Mouse (Mus musculus) right cerebral cortex, postnatal 36 days (tissue): ENCODE measurements around the gene Pcolce.
"Not testable (repeated sequence)": the region's sequence is repeated elsewhere in the genome, so short reads cannot be mapped to it uniquely, and the experiment has no call there.

Source experiments
- DNase-seq, 2 experiments: peaks; one replicate each; pipeline ENCODE4 v3.0.0; 2022; ENCODE audit warnings: low spot score in 2 of 2, mixed read lengths in 1 of 2

Pcolce gene

GRCm38 (mm10) chr5:137629306-137629721, 15.7 kb upstream of the Pcolce start:
- DNase-seq = no peak

DNA sequence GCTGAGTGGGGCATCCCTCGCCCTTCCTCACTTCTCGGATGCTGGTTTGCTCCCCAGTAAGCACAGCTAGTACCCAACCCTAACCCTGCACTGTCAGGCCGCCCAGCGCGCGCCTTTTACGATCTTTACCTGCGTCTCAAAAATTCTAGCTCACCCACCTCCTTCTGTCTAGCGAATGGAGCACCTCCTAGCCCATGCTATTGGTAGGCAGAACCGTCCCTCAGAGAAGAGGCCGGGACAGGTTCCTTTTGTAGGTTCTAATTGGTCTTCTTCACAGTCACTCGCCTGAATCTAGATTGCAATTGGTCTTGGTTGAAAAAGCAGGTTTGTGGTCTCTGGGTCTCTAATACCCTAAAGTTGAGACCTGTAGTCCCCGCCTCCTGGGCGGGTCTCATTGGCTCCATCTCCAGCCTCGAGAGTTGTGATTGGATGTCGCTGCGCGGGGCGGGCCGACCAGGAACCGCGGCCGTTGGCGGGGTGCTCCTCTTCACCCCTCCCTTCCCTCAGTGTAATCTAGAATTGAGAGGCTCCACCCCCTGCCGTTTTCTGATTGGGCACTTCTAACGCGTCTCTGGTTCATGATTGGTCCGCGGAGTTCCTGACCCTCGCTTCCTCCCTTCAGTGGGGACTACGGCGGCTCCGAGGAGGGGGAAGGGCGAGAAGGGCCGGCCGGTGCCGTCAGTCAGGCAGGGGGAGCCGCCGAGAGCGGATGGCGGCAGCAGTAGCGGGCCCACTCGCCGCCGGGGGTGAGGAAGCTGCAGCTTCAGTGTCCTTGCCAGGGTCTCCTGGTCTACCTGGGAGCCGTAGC, 15.1 kb upstream of the Pcolce start, which contains the start of the genes Fbxo24, Lrch4 and Gm20605:
Gene Fbxo24, minus strand, starts transcription at position 505 of the 808 bp plus-strand sequence.
Gene Lrch4, plus strand, starts transcription at position 624 of the 808 bp plus-strand sequence.
Gene Gm20605, plus strand, starts transcription at position 678 of the 808 bp plus-strand sequence.
- peak; percentile 100 for DNase-seq

- no peak for DNase-seq
Observed at GRCm38 (mm10) chr5:137627991-137628390, 14.4 kb upstream of the Pcolce start.

GRCm38 (mm10) chr5:137623937-137624530, 10.4 kb upstream of the Pcolce start:
- no peak for DNase-seq

- no peak for DNase-seq
Observed at GRCm38 (mm10) chr5:137615347-137615746, 1.8 kb upstream of the Pcolce start.

DNA sequence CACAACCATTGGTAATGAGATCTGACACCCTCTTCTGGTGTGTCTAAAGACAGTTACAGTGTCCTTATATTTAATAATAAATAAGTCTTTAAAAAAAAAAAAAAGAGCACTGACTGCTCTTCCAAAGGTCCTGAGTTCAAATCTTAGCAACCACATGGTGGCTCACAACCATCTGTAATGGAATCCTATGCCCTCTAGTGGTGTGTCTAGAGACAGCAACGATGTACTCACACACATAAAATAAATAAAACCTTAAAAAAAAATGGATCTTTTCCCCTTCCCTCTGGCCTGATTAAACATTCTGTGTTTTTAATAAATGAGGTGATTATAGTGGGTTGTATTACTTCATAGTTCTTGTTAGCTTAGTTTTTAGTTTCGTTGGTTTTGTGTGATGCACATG, 1.3 kb upstream of the Pcolce start:
- not testable (repeated sequence) for DNase-seq

DNA sequence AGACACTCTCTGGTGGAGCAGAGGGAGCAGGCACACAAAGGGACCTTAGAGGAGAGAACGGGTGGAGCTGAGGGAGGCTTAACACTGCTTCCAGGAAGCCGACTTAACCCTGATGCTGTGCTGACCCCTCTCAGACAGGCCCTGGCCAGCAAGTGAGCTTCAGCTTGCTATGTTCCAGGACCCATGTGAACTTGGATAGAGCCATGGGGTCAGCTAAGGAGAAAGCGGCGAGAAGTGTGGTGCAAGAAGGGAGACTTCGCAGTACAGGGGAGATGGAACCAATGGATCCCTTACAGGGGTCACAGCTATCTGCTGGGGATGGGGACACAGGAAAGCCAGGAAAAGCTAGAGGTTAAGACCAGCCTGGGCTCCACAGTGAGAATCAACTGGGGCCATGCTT, 508 bp downstream of the Pcolce start:
- no peak for DNase-seq

GRCm38 (mm10) chr5:137611245-137611602, 2.4 kb downstream of the Pcolce start:
- DNase-seq = no peak

GRCm38 (mm10) chr5:137610548-137611244, 2.9 kb downstream of the Pcolce start:
- DNase-seq = no peak

DNA sequence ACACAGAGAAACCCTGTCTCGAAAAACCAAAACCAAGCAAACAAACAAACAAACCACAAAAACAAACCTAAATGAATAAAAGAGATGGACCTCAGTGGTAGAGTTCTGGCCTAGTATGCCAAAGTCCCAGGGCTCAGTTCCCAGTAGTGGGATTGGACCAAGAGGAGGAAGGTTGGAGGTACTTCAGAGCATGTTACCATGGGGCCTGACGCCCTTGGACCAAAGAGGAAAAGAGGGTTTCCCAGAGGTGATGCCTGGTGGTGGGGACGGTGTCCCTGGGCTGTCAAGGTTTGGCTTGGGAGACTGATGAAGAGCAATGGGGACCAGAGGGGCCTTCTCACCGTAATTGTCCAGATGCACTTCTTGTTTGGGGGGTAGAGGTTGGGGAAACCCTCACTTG, 3.5 kb downstream of the Pcolce start:
- DNase-seq = no peak

DNA sequence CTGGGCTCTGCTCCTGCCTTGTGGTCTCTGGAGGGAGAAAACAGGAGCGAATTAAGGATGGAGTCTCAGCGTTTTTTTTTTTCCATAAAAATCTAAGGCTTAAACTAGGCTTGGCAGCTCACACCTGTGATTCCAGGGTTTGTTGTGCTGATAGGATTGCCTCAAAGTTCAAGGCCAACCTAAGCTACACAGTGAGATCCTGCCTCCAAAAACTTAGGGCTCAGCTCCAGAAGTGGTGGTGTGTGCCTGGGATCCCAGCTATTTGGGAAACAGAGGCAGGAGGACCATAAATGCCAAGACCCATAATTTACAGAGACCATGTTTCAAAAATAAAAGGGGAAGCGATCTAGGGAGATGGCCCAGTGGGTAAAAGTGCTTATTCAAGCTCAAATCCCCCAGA, 4.3 kb downstream of the Pcolce start:
- no peak for DNase-seq

- no peak for DNase-seq
Observed at GRCm38 (mm10) chr5:137608654-137609190, 4.9 kb downstream of the Pcolce start.

GRCm38 (mm10) chr5:137607860-137608653, 5.5 kb downstream of the Pcolce start:
- DNase-seq = no peak

DNA sequence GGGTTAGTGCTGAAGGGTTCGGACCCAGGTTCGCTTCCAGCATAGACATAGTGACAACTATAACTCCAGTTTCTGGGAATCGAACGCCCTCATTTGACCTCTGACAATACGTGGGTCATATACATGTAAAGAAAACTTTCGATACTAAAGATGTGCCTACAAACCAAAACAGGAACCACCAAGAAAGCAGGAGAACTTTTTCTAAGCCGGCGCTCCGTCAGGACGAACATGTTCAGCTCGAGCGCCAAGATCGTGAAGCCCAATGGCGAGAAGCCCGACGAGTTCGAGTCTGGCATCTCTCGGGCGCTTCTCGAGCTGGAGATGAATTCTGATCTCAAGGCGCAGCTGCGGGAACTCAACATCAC, 12.2 kb downstream of the Pcolce start:
- no peak for DNase-seq

- peak; percentile 91 to 94 for DNase-seq
Observed at GRCm38 (mm10) chr5:137600619-137601364, 12.8 kb downstream of the Pcolce start, which contains the start of gene Mospd3. Gene Mospd3, minus strand, starts transcription at chr5:137601058.

- DNase-seq = no peak
Observed at GRCm38 (mm10) chr5:137600281-137600618, 13.3 kb downstream of the Pcolce start.

GRCm38 (mm10) chr5:137599600-137599999, 14.0 kb downstream of the Pcolce start:
- DNase-seq = no peak

GRCm38 (mm10) chr5:137598100-137598826, 15.3 kb downstream of the Pcolce start:
- no peak for DNase-seq

DNA sequence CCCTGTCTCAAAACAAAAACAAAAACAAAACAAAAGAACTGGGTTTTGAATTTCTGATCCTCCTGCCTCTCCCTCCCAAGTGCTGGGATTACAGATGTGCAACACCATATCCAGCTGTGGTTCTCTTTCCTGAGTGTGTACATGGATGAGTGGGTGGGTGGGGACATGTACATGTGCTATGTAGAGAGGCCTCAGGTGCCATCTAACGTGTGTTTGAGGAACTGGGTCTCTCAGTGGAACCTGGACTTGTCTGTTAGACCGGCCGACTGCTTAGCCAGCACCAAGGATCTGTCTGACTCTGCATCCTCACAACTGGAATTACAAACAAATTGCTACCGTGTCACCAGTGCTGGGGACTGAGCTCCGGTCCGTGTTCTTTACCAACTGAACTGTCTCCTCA, 16.0 kb downstream of the Pcolce start:
- DNase-seq = no peak

DNA sequence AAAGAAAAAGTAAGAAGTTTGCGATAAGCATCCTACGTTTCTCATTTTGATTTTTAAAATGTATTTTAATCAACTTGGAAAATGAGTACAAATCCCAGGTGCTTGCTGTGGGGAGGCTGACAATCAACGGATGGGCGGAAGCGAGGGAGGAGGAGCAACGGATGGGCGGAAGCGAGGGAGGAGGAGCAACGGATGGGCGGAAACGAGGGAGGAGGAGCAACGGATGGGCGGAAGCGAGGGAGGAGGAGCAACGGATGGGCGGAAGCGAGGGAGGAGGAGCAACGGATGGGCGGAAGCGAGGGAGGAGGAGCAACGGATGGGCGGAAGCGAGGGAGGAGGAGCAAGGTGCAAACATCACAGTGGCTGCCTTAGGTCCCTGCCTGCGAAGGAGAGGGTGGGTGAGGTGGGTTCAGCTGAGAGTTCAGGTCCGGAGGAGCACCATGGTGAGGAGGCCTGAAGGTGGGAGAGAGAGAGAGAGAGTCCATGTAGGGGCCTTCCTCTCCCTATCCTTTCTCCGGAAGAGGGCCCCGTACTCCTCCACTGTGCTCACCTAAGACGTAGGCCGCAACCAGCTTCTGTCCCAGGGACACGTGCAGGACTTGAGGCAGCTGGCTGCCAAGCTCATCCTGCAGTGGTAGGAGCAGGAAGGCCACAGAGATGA, 16.9 kb downstream of the Pcolce start:
- DNase-seq = no peak
